Mouse (Mus musculus) frontal cortex, postnatal 36 days (tissue): ENCODE measurements around the gene Dnmbp.

Experiments
- DNase-seq, 2 experiments: peaks; one replicate each; pipeline ENCODE4 v3.0.0; 2022; ENCODE audit warnings: low spot score in 2 of 2

Gene Dnmbp

GRCm38 (mm10) chr19:43912775-43913486 lies 27.1 kb downstream of the Dnmbp start:
- no peak for DNase-seq

- no peak for DNase-seq
Observed at GRCm38 (mm10) chr19:43906492-43906891, 33.5 kb downstream of the Dnmbp start.

- DNase-seq: no peak
Observed at GRCm38 (mm10) chr19:43905985-43906384, 34.0 kb downstream of the Dnmbp start.

GRCm38 (mm10) chr19:43905136-43905535 lies 34.9 kb downstream of the Dnmbp start:
- DNase-seq: no peak

GRCm38 (mm10) chr19:43904327-43904726 lies 35.7 kb downstream of the Dnmbp start:
- no peak for DNase-seq

GRCm38 (mm10) chr19:43902887-43903286 lies 37.1 kb downstream of the Dnmbp start:
- DNase-seq: no peak

- no peak for DNase-seq
Observed at GRCm38 (mm10) chr19:43900690-43901089, 39.3 kb downstream of the Dnmbp start.

GRCm38 (mm10) chr19:43898547-43898946 lies 41.4 kb downstream of the Dnmbp start:
- DNase-seq: no peak

- DNase-seq: peak in 1 of 2 experiments; percentile 43
Observed at GRCm38 (mm10) chr19:43896441-43896840, 43.5 kb downstream of the Dnmbp start.

- no peak for DNase-seq
Observed at GRCm38 (mm10) chr19:43895951-43896350, 44.0 kb downstream of the Dnmbp start.

GRCm38 (mm10) chr19:43894821-43895220 lies 45.2 kb downstream of the Dnmbp start:
- DNase-seq: no peak

GRCm38 (mm10) chr19:43894070-43894469 lies 45.9 kb downstream of the Dnmbp start:
- DNase-seq: no peak

GRCm38 (mm10) chr19:43890487-43890886 lies 49.5 kb downstream of the Dnmbp start:
- no peak for DNase-seq

- DNase-seq: no peak
Observed at GRCm38 (mm10) chr19:43887725-43888124, 52.3 kb downstream of the Dnmbp start.

GRCm38 (mm10) chr19:43887242-43887641 lies 52.7 kb downstream of the Dnmbp start:
- DNase-seq: no peak

GRCm38 (mm10) chr19:43886371-43887099 lies 53.5 kb downstream of the Dnmbp start:
- DNase-seq: no peak

- no peak for DNase-seq
Observed at GRCm38 (mm10) chr19:43884668-43885498, 55.1 kb downstream of the Dnmbp start.

- no peak for DNase-seq
Observed at GRCm38 (mm10) chr19:43882895-43883573, 57.0 kb downstream of the Dnmbp start.

GRCm38 (mm10) chr19:43881615-43882014 lies 58.4 kb downstream of the Dnmbp start:
- no peak for DNase-seq

GRCm38 (mm10) chr19:43880420-43880819 lies 59.6 kb downstream of the Dnmbp start:
- no peak for DNase-seq

GRCm38 (mm10) chr19:43879401-43880212 lies 60.4 kb downstream of the Dnmbp start:
- DNase-seq: peak; percentile 39 to 49
